Mouse (Mus musculus) G1E (cell line): ENCODE results near the gene Ttll6.

Source experiments
- CTCF ChIP-seq: IDR thresholded peaks from 2 replicates; pipeline ENCODE4 v1.5.1; 2012; ENCODE audit warnings: low read depth, low read length, inconsistent platforms, mixed read lengths
- GATA2 ChIP-seq: IDR thresholded peaks from 2 replicates; pipeline ENCODE4 v1.6.1; 2012; ENCODE audit warnings: low read depth, low read length, inconsistent platforms, borderline replicate concordance

- TF ChIP-seq CTCF (no peak), GATA2 (no peak)
Observed at GRCm38 (mm10) chr11:96143766-96144165, 10.2 kb downstream of the Ttll6 start.
